Mouse (Mus musculus) cerebellum, adult 2 months (tissue): Measurements from ENCODE around the gene Psmb8.

Experiments
- CTCF ChIP-seq: fragments of 200-500 bp; IDR thresholded peaks from 2 replicates; pipeline ENCODE4 v1.5.1; 2011; ENCODE audit warnings: low read depth, mild to moderate bottlenecking, control low read depth, low read length, moderate library complexity, borderline replicate concordance; ENCODE audit not compliant: insufficient read depth
- POLR2A ChIP-seq: fragments of 200-500 bp; IDR thresholded peaks from 2 replicates; pipeline ENCODE4 v1.6.1; 2011; ENCODE audit warnings: low read length, control low read depth, borderline replicate concordance; ENCODE audit not compliant: insufficient read depth

DNA sequence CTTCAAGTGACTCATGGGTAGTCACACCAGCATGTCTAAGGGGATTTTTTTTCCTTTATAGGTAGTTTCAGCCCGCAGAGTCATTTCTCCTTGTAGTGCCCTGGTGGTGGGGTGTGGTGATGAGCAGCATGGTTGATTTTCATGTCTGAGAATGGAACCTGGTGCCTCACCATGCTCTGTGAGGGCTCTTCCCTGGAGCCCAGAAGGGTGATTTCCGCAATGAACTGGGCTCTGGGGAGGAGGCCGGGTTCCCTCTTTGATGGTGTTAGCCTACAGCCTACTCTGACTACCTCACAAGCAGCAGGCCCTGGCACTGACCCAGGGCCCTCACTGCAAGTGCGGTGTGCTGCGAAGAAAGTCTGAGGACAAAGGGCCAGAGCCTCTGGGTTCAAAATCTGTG, 5.9 kb downstream of the Psmb8 start, which contains the start of gene Tap2:
- TF ChIP-seq CTCF (no peak), POLR2A (no peak)
